Mouse (Mus musculus): Measurements from ENCODE around the gene Gm9936. TPM values are rescaled to one million over a fixed set of nuclear protein-coding genes. Genes with fewer than 3 reads are reported as not detected.

Gm9936 gene
- polyA plus RNA-seq, 1 experiment from 2014 or later, result 2.6 TPM

- H3K27ac ChIP-seq (replicated peaks), result peak overlapping the region; percentile 45; the same call in 1 of the 2 replicates
- peaks cover 47% of the 10 kb centered on the region for H3K36me3 ChIP-seq
- no peak overlapping the region for H3K9ac ChIP-seq
Observed at GRCm38 (mm10) chr5:114807468-114807867, 51.0 kb downstream of the Gm9936 start.

GRCm38 (mm10) chr5:114807063-114807462 is 51.4 kb downstream of the Gm9936 start:
- no peak overlapping the region for H3K4me2 ChIP-seq
- no peak overlapping the region for H3K9ac ChIP-seq
- H3K27ac ChIP-seq (replicated peaks), result 0 out of 2 replicates have a peak overlapping the region, but pooled peaks have one; percentile 45
- H3K36me3 ChIP-seq, result peaks cover 50% of the 10 kb centered on the region
- WGBS, result 35% methylated on average over 9 of the region's 9 CpGs
- no peaks in the 10 kb centered on the region for H3K27me3 ChIP-seq
- no peaks in the 10 kb centered on the region for H3K9me3 ChIP-seq
- H3K4me3 ChIP-seq, result no peak overlapping the region
- H3K4me1 ChIP-seq (replicated peaks), result peaks cover 32% of the 10 kb centered on the region
- no peak for ATAC-seq (ENCODE audit: low FRiP score, low read depth)

More at GRCm38 (mm10) chr5:114807468-114807867, 51.0 kb downstream of the Gm9936 start:
- Histone ChIP-seq H3K9me3 (no peaks in the 10 kb centered on the region), H3K27me3 (no peaks in the 10 kb centered on the region), H3K4me1 (replicated peaks) (peaks cover 36% of the 10 kb centered on the region), H3K4me3 (no peak overlapping the region), H3K4me2 (no peak overlapping the region)
- 26% methylated on average over 8 of the region's 8 CpGs for WGBS
- ATAC-seq (ENCODE audit: low FRiP score, low read depth), result no peak

DNA sequence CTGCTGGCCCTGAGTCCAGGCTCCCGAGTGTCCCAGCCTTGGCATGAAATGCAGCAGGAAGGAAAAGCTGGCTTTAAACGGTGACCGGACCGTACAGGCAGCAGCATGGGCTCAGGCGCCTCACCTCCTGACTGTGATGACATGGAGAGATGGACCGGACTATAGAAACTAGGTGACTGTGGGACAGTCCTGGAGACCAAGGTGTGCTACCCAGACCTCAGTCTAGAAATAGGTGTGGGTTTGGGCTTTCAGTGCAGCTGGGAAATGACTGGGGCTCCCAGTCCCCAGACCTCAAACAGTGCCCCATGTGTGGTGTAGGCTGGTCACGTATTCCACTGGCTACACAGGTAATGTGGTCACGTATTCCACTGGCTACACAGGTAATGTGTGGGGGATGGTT is 51.8 kb downstream of the Gm9936 start:
- Histone ChIP-seq H3K36me3 (peaks cover 54% of the 10 kb centered on the region), H3K9me3 (no peaks in the 10 kb centered on the region), H3K27me3 (no peaks in the 10 kb centered on the region), H3K4me1 (replicated peaks) (peaks cover 28% of the 10 kb centered on the region), H3K4me3 (no peak overlapping the region), H3K4me2 (no peak overlapping the region), H3K9ac (no peak overlapping the region), H3K27ac (replicated peaks) (peak overlapping the region; percentile 45; the same call in 1 of the 2 replicates)
- no peak for ATAC-seq (ENCODE audit: low FRiP score, low read depth)
- 89% methylated on average over 8 of the region's 8 CpGs for WGBS

Small RNAs within 50 kb of the gene (microRNA-seq; reads per million reads assigned to microRNA genes)
- gene Mir6240, result 5.2 reads per million, percentile 22 among the genes with 10 or more reads in this experiment

Other genes with a start within 250 kb of the Gm9936 start
- gene Trpv4, start 200.3 kb downstream of the Gm9936 start, polyA plus RNA-seq (2015; fragmentation: Nextera tagmentation; extraction: Ambion mirVana), result 1.6 and 1.9 TPM in 2 replicates
- gene Gltp, start 167.7 kb downstream of the Gm9936 start, polyA plus RNA-seq (2015; fragmentation: Nextera tagmentation; extraction: Ambion mirVana), result 46.6 and 48.0 TPM in 2 replicates
- 13.3 and 18.6 TPM in 2 replicates for gene Tchp, start 150.9 kb downstream of the Gm9936 start, polyA plus RNA-seq (2015; fragmentation: Nextera tagmentation; extraction: Ambion mirVana)
- 35.8 and 36.2 TPM in 2 replicates for gene Ankrd13a, start 84.0 kb downstream of the Gm9936 start, polyA plus RNA-seq (2015; fragmentation: Nextera tagmentation; extraction: Ambion mirVana)
- 51.2 and 52.8 TPM in 2 replicates for gene Git2, start 83.2 kb downstream of the Gm9936 start, polyA plus RNA-seq (2015; fragmentation: Nextera tagmentation; extraction: Ambion mirVana)
- gene 1500011B03Rik, start 35.2 kb downstream of the Gm9936 start, polyA plus RNA-seq (2015; fragmentation: Nextera tagmentation; extraction: Ambion mirVana), result 266 and 286 TPM in 2 replicates
- gene 4930519G04Rik, start 5.0 kb downstream of the Gm9936 start, polyA plus RNA-seq (2015; fragmentation: Nextera tagmentation; extraction: Ambion mirVana), result not detected in 2 replicates
- 5.0 and 7.2 TPM in 2 replicates for gene Oasl2, start 38.3 kb upstream of the Gm9936 start, polyA plus RNA-seq (2015; fragmentation: Nextera tagmentation; extraction: Ambion mirVana)
- gene Oasl1, start 64.6 kb upstream of the Gm9936 start, polyA plus RNA-seq (2015; fragmentation: Nextera tagmentation; extraction: Ambion mirVana), result 0.18 and 0.96 TPM in 2 replicates
- 132 and 135 TPM in 2 replicates for gene 2210016L21Rik, start 83.5 kb upstream of the Gm9936 start, polyA plus RNA-seq (2015; fragmentation: Nextera tagmentation; extraction: Ambion mirVana)
- 0.10 TPM in 1 of 2 replicates, not detected in the other for gene Hnf1a, start 112.4 kb upstream of the Gm9936 start, polyA plus RNA-seq (2015; fragmentation: Nextera tagmentation; extraction: Ambion mirVana)
- gene Sppl3, start 152.5 kb upstream of the Gm9936 start, polyA plus RNA-seq (2015; fragmentation: Nextera tagmentation; extraction: Ambion mirVana), result 43.9 and 46.1 TPM in 2 replicates
- 39.1 and 39.3 TPM in 2 replicates for gene Gm10401, start 239.6 kb upstream of the Gm9936 start, polyA plus RNA-seq (2015; fragmentation: Nextera tagmentation; extraction: Ambion mirVana)